Mouse (Mus musculus): ENCODE data around the gene Sln. TPM values are rescaled to one million over a fixed set of nuclear protein-coding genes. Genes with fewer than 3 reads are reported as not detected.
A peak's percentile ranks its signal among the peaks of the same experiment; 100 is the strongest.

The Sln gene
- polyA plus RNA-seq, 1 experiment from 2014 or later: not detected

DNA sequence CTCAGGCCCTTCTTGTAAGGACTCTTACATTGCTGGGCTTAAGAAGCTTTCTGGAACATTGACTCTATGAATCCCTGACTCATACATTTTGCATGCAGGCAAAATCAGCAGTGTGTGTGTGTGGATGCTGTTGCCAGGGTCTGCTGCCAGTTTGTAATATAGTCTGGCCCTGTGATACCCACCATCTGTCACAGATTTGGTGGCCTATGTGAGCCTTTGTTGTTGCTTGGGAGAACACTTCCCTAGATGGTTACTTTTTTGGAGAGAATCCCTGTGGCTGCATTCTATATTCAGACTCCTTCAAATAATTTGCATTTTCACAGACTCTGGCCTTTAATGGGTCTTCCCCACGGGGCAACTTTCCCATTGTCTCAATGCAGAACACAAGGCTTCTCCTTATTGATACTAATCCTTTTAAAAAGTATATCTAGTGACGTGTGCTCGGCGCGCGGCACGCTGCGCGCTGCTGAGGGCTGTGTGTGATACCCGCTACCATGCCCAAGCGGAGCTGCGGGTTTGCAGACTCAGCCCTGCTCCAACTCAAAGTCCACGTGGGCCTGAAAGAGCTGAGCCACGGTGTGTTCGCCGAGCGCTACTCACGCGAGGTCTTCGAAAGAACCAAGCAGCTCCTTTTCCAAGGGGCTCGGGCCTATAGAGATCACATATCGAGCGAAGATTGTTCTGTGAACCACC lies 33.8 kb downstream of the Sln start:
- ATAC-seq (replicated peaks; ENCODE audit: low FRiP score) (no peak), DNase-seq (ENCODE audit: low spot score) (no peak)
- no peaks in the 10 kb centered on the region for H3K4me1 ChIP-seq (replicated peaks; ENCODE audit: control insufficient read depth, insufficient read depth, low read length)
- H3K36me3 ChIP-seq (ENCODE audit: control insufficient read depth, insufficient read depth, low read length): no peaks in the 10 kb centered on the region
- H3K9ac ChIP-seq (ENCODE audit: low read length): no peak overlapping the region
- H3K27me3 ChIP-seq (ENCODE audit: control insufficient read depth, insufficient read depth, low read length): no peaks in the 10 kb centered on the region
- no peak overlapping the region for H3K4me2 ChIP-seq (ENCODE audit: low read depth, low read length, severe bottlenecking)
- H3K9me3 ChIP-seq (ENCODE audit: control insufficient read depth, low read length): no peaks in the 10 kb centered on the region
- 92% methylated on average over 23 of the region's 23 CpGs for WGBS
- H3K4me3 ChIP-seq (ENCODE audit: low read depth, low read length): no peak overlapping the region
- H3K27ac ChIP-seq (ENCODE audit: low read depth, low read length): no peak overlapping the region

GRCm38 (mm10) chr9:53890075-53890474 lies 40.1 kb downstream of the Sln start:
- Histone ChIP-seq H3K27ac (ENCODE audit: low read depth, low read length) (no peak overlapping the region), H3K4me3 (ENCODE audit: low read depth, low read length) (no peak overlapping the region), H3K27me3 (ENCODE audit: control insufficient read depth, insufficient read depth, low read length) (no peaks in the 10 kb centered on the region), H3K9me3 (ENCODE audit: control insufficient read depth, low read length) (no peaks in the 10 kb centered on the region), H3K4me2 (ENCODE audit: low read depth, low read length, severe bottlenecking) (no peak overlapping the region), H3K36me3 (ENCODE audit: control insufficient read depth, insufficient read depth, low read length) (no peaks in the 10 kb centered on the region), H3K4me1 (replicated peaks; ENCODE audit: control insufficient read depth, insufficient read depth, low read length) (no peaks in the 10 kb centered on the region), H3K9ac (ENCODE audit: low read length) (no peak overlapping the region)
- 4% methylated on average over 1 of the region's 1 CpGs for WGBS
- ATAC-seq (replicated peaks; ENCODE audit: low FRiP score) (no peak), DNase-seq (ENCODE audit: low spot score) (peak; percentile 62)

DNA sequence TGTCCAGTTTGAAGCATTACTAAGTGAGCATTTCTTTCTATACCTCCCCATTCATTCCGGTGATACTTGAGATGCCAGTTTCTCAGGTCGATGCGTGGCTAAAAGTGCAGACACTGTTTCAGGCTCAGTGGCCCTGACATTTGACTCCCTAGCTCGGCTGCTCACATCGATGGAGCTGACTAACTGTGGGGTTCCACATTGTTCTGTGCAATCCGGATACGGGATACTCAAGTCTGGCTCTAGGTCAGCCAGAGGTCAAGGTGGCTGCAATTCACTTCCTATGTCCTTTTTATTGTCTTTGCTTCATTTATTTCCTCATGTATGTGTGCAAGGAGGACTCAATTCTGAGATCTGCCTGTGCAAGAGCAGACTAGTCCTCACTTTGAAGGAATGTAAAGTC lies 45.9 kb downstream of the Sln start:
- ATAC-seq (replicated peaks; ENCODE audit: low FRiP score): no peak
- no peak overlapping the region for H3K4me3 ChIP-seq (ENCODE audit: low read depth, low read length)
- H3K9me3 ChIP-seq (ENCODE audit: control insufficient read depth, low read length): no peaks in the 10 kb centered on the region
- no peak for DNase-seq (ENCODE audit: low spot score)
- 76% methylated on average over 7 of the region's 7 CpGs for WGBS
- no peak overlapping the region for H3K4me2 ChIP-seq (ENCODE audit: low read depth, low read length, severe bottlenecking)
- H3K4me1 ChIP-seq (replicated peaks; ENCODE audit: control insufficient read depth, insufficient read depth, low read length): no peaks in the 10 kb centered on the region
- H3K9ac ChIP-seq (ENCODE audit: low read length): no peak overlapping the region
- H3K36me3 ChIP-seq (ENCODE audit: control insufficient read depth, insufficient read depth, low read length): no peaks in the 10 kb centered on the region
- H3K27me3 ChIP-seq (ENCODE audit: control insufficient read depth, insufficient read depth, low read length): no peaks in the 10 kb centered on the region
- H3K27ac ChIP-seq (ENCODE audit: low read depth, low read length): no peak overlapping the region

DNA sequence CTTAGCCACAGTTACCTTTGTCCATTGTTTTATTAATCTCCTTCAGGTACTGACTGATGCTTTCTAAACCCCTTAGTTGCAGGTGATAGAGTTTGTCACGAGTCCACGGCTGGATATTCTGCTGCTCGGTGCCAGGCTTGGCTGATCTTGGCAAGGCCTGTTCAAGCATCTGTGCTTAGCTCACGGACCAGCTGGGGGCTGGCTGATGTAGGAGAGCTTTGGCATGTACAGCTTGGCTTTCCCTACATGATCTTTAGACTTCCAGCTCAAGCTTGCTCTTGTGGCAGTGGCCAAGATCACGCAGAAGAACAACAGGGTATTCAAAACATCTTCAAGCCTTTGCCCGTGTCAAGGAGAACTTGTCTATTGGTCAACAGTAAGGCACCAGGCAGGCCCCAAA lies 49.9 kb downstream of the Sln start:
- ATAC-seq (replicated peaks; ENCODE audit: low FRiP score): no peak

GRCm38 (mm10) chr9:53903215-53903842 lies 53.4 kb downstream of the Sln start:
- WGBS: 85% methylated on average over 7 of the region's 7 CpGs
- H3K4me3 ChIP-seq (ENCODE audit: low read depth, low read length): no peak overlapping the region
- no peaks in the 10 kb centered on the region for H3K9me3 ChIP-seq (ENCODE audit: control insufficient read depth, low read length)
- H3K36me3 ChIP-seq (ENCODE audit: control insufficient read depth, insufficient read depth, low read length): no peaks in the 10 kb centered on the region
- no peak overlapping the region for H3K4me2 ChIP-seq (ENCODE audit: low read depth, low read length, severe bottlenecking)
- no peaks in the 10 kb centered on the region for H3K4me1 ChIP-seq (replicated peaks; ENCODE audit: control insufficient read depth, insufficient read depth, low read length)
- H3K9ac ChIP-seq (ENCODE audit: low read length): no peak overlapping the region
- H3K27ac ChIP-seq (ENCODE audit: low read depth, low read length): no peak overlapping the region
- no peak for DNase-seq (ENCODE audit: low spot score)
- H3K27me3 ChIP-seq (ENCODE audit: control insufficient read depth, insufficient read depth, low read length): no peaks in the 10 kb centered on the region
- ATAC-seq (replicated peaks; ENCODE audit: low FRiP score): no peak

More for the DNA sequence above, 49.9 kb downstream of the Sln start:
- no peak overlapping the region for H3K4me3 ChIP-seq (ENCODE audit: low read depth, low read length)
- H3K4me1 ChIP-seq (replicated peaks; ENCODE audit: control insufficient read depth, insufficient read depth, low read length): no peaks in the 10 kb centered on the region
- H3K9ac ChIP-seq (ENCODE audit: low read length): no peak overlapping the region
- DNase-seq (ENCODE audit: low spot score): no peak
- no peaks in the 10 kb centered on the region for H3K27me3 ChIP-seq (ENCODE audit: control insufficient read depth, insufficient read depth, low read length)
- no peaks in the 10 kb centered on the region for H3K36me3 ChIP-seq (ENCODE audit: control insufficient read depth, insufficient read depth, low read length)
- H3K27ac ChIP-seq (ENCODE audit: low read depth, low read length): no peak overlapping the region
- H3K4me2 ChIP-seq (ENCODE audit: low read depth, low read length, severe bottlenecking): no peak overlapping the region
- 84% methylated on average over 6 of the region's 6 CpGs for WGBS
- no peaks in the 10 kb centered on the region for H3K9me3 ChIP-seq (ENCODE audit: control insufficient read depth, low read length)

Other genes with a start within 250 kb of the Sln start
- gene Acat1, start 239.8 kb upstream of the Sln start, polyA plus RNA-seq (2014; fragmentation: Nextera tagmentation; extraction: Ambion mirVana): 44.6 and 48.8 TPM in 2 replicates
- gene Cul5, start 180.2 kb upstream of the Sln start, polyA plus RNA-seq (2014; fragmentation: Nextera tagmentation; extraction: Ambion mirVana): 46.9 and 47.8 TPM in 2 replicates
- gene Rab39, start 143.9 kb upstream of the Sln start, polyA plus RNA-seq (2014; fragmentation: Nextera tagmentation; extraction: Ambion mirVana): 4.8 TPM in 2 replicates
- 4.6 TPM in 2 replicates for gene Slc35f2, start 78.6 kb upstream of the Sln start, polyA plus RNA-seq (2014; fragmentation: Nextera tagmentation; extraction: Ambion mirVana)
- gene Elmod1, start 125.1 kb downstream of the Sln start, polyA plus RNA-seq (2014; fragmentation: Nextera tagmentation; extraction: Ambion mirVana): 2.8 and 2.9 TPM in 2 replicates
- gene Tnfaip8l3, start 218.2 kb downstream of the Sln start, polyA plus RNA-seq (2014; fragmentation: Nextera tagmentation; extraction: Ambion mirVana): 0.12 TPM in 1 of 2 replicates, not detected in the other